Mouse (Mus musculus) hindbrain, embryonic 16.5 days (tissue): Measurements from ENCODE around the gene Ermp1. TPM values are rescaled to one million over a fixed set of nuclear protein-coding genes. Genes with fewer than 3 reads are reported as not detected.
A peak's percentile ranks its signal among the peaks of the same experiment; 100 is the strongest.
"Not testable (repeated sequence)": the region's sequence is repeated elsewhere in the genome, so short reads cannot be mapped to it uniquely, and the experiment has no call there.

Source experiments
- ATAC-seq: fragments of 200-750 bp; cut with Nextera tagmentation; 2 replicates; pipeline ENCODE4 v1.8.0; 2017; ENCODE audit warnings: moderate TSS enrichment, moderate library complexity
- H3K27ac ChIP-seq: fragments of 300-500 bp; sonication (generic); 2 replicates; pipeline ENCODE4 v1.5.1; 2014; ENCODE audit warnings: low read depth, mild to moderate bottlenecking, control low read depth, low read length, moderate library complexity
- H3K27me3 ChIP-seq: fragments of 300-500 bp; sonication (generic); replicated peaks from 2 replicates; pipeline ENCODE4 v1.6.1; 2014; ENCODE audit warnings: low read length; ENCODE audit not compliant: control insufficient read depth, insufficient read depth
- H3K36me3 ChIP-seq: fragments of 300-500 bp; sonication (generic); 2 replicates; pipeline ENCODE4 v1.6.1; 2014; ENCODE audit warnings: mild to moderate bottlenecking, low read length, moderate library complexity, mixed read lengths; ENCODE audit not compliant: control insufficient read depth, insufficient read depth
- H3K4me1 ChIP-seq: fragments of 300-500 bp; sonication (generic); 2 replicates; pipeline ENCODE4 v1.6.1; 2014; ENCODE audit warnings: low read depth, low read length; ENCODE audit not compliant: control insufficient read depth, insufficient read depth
- H3K4me2 ChIP-seq: fragments of 300-500 bp; sonication (generic); 2 replicates; pipeline ENCODE4 v1.6.1; 2014; ENCODE audit warnings: mild to moderate bottlenecking, low read length, control low read depth, moderate library complexity
- H3K4me3 ChIP-seq: fragments of 300-500 bp; sonication (generic); 2 replicates; pipeline ENCODE4 v1.5.1; 2014; ENCODE audit warnings: mild to moderate bottlenecking, low read length, control low read depth, moderate library complexity
- H3K9ac ChIP-seq: fragments of 300-500 bp; sonication (generic); 2 replicates; pipeline ENCODE4 v1.6.1; 2014; ENCODE audit warnings: low read depth, mild to moderate bottlenecking, control low read depth, low read length, moderate library complexity
- H3K9me3 ChIP-seq: fragments of 300-500 bp; sonication (generic); 2 replicates; pipeline ENCODE4 v1.6.1; 2014; ENCODE audit warnings: mild to moderate bottlenecking, low read length, moderate library complexity; ENCODE audit not compliant: control insufficient read depth
- WGBS: fragments of 180-500 bp; shearing (Covaris S2); extraction: QIAGEN DNeasy Blood & Tissue Kit; methylation state at CpG from one replicate; pipeline ENCODE4 v1.1.7; 2014; 5-methylcytosine and 5-hydroxymethylcytosine counted together
- polyA plus RNA-seq: library from polyadenylated mRNA; unstranded; fragments of >200 nt; fragmentation: Nextera tagmentation; extraction: Ambion mirVana; gene quantifications from 2 replicates; pipeline ENCODE4 v1.2.1, GENCODE M21; 2015

Gene Ermp1
- polyA plus RNA-seq, 1 experiment from 2014 or later, result 10.1 TPM

DNA sequence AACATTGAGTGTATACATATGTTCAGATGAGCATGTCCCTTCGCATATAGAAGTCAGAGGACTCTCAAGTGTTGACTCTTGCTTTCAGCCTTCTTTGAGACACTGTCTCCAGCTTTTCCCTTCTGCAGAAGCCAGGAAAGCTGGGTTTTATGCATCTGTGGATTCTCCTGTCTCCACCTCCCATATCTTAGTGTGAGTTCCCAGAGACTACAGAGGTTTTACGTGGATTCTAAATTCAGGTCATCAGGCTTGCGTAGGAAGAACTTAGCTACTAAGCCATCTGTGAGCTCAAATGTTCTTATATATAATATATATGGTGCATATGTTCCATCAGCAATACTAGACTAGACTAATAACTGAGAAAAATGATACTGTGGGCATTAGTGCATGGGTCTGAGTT, 51.9 kb downstream of the Ermp1 start:
- WGBS, result 97% methylated on average over 3 of the region's 3 CpGs
- H3K9ac ChIP-seq, result no peak overlapping the region

DNA sequence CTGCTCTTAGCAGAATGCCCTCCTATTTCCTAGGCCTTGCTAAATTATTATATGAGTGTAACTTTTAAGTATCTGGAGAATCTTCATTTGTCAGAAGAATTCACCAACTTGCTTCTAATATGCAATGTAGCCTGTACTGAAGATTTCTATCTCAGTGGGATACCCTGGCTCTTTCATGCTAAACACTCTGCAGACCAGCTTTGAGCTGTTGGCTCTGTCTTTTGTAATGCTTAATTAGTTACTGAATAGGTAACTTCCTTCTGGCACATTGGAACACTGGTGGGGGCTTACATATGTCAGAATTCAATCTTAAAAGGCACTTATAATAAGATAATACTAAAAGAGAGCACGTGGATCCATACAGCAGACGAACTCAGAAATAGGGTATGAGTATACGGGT, 54.4 kb downstream of the Ermp1 start:
- not testable (repeated sequence) for H3K27me3 ChIP-seq, H3K9ac ChIP-seq, H3K4me3 ChIP-seq, H3K9me3 ChIP-seq, ATAC-seq, H3K27ac ChIP-seq, H3K4me1 ChIP-seq, H3K4me2 ChIP-seq
- WGBS, result 44% methylated on average over 3 of the region's 3 CpGs
- H3K36me3 ChIP-seq, result peaks cover 15% of the 10 kb centered on the region

More for the DNA sequence above, 51.9 kb downstream of the Ermp1 start:
- no peak for ATAC-seq
- peaks cover 23% of the 10 kb centered on the region for H3K36me3 ChIP-seq
- H3K9me3 ChIP-seq, result no peaks in the 10 kb centered on the region
- no peak overlapping the region for H3K4me3 ChIP-seq
- H3K4me1 ChIP-seq, result no peaks in the 10 kb centered on the region
- H3K27ac ChIP-seq, result no peak overlapping the region
- no peak overlapping the region for H3K4me2 ChIP-seq
- no peaks in the 10 kb centered on the region for H3K27me3 ChIP-seq

DNA sequence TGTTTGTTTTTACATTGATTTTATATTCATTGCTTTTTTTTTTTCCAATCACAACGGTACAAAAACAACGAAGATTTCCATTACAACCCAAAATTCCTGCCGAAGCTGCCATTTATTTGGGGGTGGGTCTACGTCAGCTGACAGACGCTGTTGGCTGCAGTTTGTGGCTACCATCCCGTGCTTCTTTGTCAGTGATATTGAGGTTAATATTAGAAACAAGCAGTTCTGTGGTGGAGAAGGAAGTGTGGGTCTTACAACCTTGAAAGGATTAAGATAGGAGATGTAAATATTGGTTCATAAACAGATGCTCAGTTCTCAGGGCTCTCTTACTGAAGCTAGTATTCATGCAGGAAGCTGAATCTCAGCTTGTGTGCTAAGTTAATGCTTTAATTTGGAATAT, 64.5 kb downstream of the Ermp1 start:
- 83% methylated on average over 6 of the region's 6 CpGs for WGBS
- peaks cover 14% of the 10 kb centered on the region for H3K36me3 ChIP-seq
- ATAC-seq, result no peak

DNA sequence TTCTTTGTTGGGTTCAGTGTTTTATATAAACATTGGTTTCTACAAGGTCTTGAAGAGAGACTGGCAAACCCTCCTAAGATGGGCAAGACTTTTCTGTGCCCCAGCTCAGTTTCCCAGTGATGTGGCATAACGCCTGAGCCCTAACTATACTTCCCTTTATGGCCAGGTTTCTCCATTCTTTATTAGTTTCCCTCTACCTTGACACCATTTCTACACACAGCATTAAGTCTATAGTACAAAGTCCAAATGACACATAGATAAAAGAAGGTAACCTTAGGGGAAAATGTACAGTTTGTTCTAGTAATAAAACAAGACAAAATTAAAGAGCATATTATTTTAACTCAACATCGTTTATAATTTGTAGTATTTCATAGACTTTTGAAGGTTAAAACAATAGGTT, 65.8 kb downstream of the Ermp1 start:
- Histone ChIP-seq H3K4me2 (no peak overlapping the region), H3K9ac (no peak overlapping the region), H3K4me1 (no peaks in the 10 kb centered on the region), H3K27me3 (no peaks in the 10 kb centered on the region), H3K36me3 (peaks cover 6% of the 10 kb centered on the region; the same call in 1 of the 2 replicates), H3K4me3 (no peak overlapping the region), H3K9me3 (no peaks in the 10 kb centered on the region), H3K27ac (no peak overlapping the region)
- ATAC-seq, result no peak
- WGBS, result 94% methylated on average over 2 of the region's 2 CpGs

More for the DNA sequence above, 64.5 kb downstream of the Ermp1 start:
- Histone ChIP-seq H3K4me3 (no peak overlapping the region), H3K27ac (no peak overlapping the region), H3K9me3 (no peaks in the 10 kb centered on the region), H3K27me3 (no peaks in the 10 kb centered on the region), H3K4me1 (no peaks in the 10 kb centered on the region), H3K4me2 (no peak overlapping the region), H3K9ac (no peak overlapping the region)

DNA sequence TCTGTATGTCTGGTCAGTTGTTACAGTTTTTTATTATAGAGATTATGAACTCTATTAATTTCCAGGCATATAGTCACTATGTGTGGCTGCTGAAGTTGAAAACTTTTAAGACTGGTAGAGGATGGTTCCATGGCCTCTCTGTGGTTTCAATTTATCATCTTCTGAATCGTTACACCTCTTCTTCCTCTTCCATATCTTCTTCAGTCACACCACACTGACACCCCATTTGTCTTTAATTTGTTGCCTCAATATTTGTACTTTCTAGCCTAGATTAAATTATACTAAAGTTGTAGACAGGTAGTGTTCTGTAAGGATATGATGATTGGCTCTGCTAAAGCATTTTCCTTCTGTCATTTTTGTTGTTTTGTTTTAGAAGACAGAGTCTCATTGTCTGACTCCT, 81.7 kb downstream of the Ermp1 start:
- 95% methylated on average over 1 of the region's 1 CpGs for WGBS
- Histone ChIP-seq H3K4me2 (no peak overlapping the region), H3K9ac (no peak overlapping the region)

DNA sequence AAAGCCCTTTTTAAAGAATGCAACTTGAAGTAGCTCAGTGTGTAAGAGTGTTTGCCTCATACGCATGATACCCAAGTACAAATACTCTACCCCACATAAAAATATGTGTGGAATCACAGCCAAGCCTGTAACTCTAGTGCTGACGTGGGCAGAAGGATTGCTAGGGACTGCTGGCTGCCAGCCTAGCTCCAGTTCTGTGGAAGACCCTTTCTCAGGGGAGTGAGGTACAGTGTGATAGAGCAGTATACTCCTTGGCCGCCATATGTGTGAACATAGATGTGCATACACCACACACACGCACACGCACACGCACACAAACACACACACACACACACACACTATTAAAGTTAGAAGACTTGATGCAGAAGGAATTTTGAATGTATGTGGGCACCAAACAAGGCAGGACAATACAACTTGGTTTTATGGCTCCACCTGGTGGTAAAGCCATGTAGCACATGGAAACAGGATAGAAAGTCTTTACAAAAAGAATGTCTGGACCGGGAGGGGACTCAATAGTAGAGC, 84.9 kb downstream of the Ermp1 start:
- Histone ChIP-seq H3K4me2 (no peak overlapping the region), H3K36me3 (peaks cover 4% of the 10 kb centered on the region; the same call in 1 of the 2 replicates), H3K4me1 (no peaks in the 10 kb centered on the region), H3K27ac (no peak overlapping the region), H3K4me3 (no peak overlapping the region), H3K9me3 (no peaks in the 10 kb centered on the region), H3K27me3 (no peaks in the 10 kb centered on the region), H3K9ac (no peak overlapping the region)
- whole genome bisulfite sequencing, result 60% methylated on average over 7 of the region's 7 CpGs
- peak; percentile 52 for ATAC-seq

More for the DNA sequence above, 81.7 kb downstream of the Ermp1 start:
- H3K27me3 ChIP-seq, result no peaks in the 10 kb centered on the region
- no peak for ATAC-seq
- H3K27ac ChIP-seq, result no peak overlapping the region
- H3K9me3 ChIP-seq, result no peaks in the 10 kb centered on the region
- peaks cover 12% of the 10 kb centered on the region for H3K36me3 ChIP-seq
- H3K4me3 ChIP-seq, result no peak overlapping the region
- no peaks in the 10 kb centered on the region for H3K4me1 ChIP-seq

DNA sequence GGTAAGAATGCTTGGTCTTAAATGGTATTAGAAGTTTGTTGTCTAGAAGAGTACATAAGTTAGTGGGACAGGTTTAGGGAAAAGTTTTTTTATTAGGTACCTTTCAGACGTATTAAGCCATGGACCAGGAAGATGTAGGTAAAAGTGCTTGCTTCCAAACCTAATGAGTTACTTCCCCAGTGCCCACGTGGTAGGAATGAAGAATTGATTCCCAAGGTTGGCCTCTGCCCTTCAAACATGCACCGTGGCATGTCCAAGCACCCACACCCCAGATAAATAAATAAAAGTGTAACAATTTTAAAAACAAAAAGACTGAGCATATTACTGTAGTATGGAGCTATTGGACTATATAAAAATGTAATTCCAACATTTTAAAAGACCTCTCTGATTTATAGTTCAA, 85.6 kb downstream of the Ermp1 start:
- ATAC-seq, result no peak
- no peak overlapping the region for H3K4me3 ChIP-seq
- H3K4me2 ChIP-seq, result no peak overlapping the region
- no peaks in the 10 kb centered on the region for H3K9me3 ChIP-seq
- H3K27me3 ChIP-seq, result no peaks in the 10 kb centered on the region
- no peak overlapping the region for H3K27ac ChIP-seq
- WGBS, result 83% methylated on average over 3 of the region's 3 CpGs
- no peaks in the 10 kb centered on the region for H3K4me1 ChIP-seq
- H3K36me3 ChIP-seq, result peaks cover 4% of the 10 kb centered on the region; the same call in 1 of the 2 replicates
- no peak overlapping the region for H3K9ac ChIP-seq

DNA sequence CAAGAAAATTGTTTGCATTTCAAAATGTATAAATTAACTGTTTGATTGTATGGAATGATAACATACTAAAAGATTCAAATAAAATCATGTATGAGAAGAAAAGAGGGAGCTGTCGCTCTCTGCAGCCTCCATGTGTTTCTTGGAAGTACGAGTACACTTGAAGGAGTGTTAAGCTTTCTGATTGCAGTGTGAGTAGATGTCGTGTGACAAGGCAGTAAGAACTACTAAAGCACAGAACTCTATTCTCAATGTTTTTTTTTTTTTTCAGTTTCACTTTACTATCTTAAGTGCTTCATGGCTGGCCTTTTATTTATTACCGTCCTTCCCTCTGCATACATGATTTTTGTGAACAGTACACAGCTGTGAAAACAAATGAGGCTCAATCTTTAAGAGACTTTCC, 86.0 kb downstream of the Ermp1 start:
- Histone ChIP-seq H3K4me1 (no peaks in the 10 kb centered on the region), H3K9ac (no peak overlapping the region), H3K4me2 (no peak overlapping the region), H3K9me3 (no peaks in the 10 kb centered on the region), H3K4me3 (no peak overlapping the region), H3K27ac (no peak overlapping the region), H3K27me3 (no peaks in the 10 kb centered on the region), H3K36me3 (peaks cover 4% of the 10 kb centered on the region; the same call in 1 of the 2 replicates)
- 88% methylated on average over 4 of the region's 4 CpGs for WGBS
- no peak for ATAC-seq
